Mouse (Mus musculus): ENCODE measurements at regions not wholly inside any gene's neighbourhood (a gene's known extent, or its start where the extent isn't known, plus 50 kb on each side); places are given as distances from the start of the nearest gene placed in this dataset.

GRCm38 (mm10) chr5:73872641-73873421 is 195.4 kb downstream of the Usp46 start:
- DNase-seq (ENCODE audit: low spot score in 2 of 2) = no peak

GRCm38 (mm10) chr5:73874770-73875169 is 193.5 kb downstream of the Usp46 start:
- no peak for DNase-seq (ENCODE audit: low spot score in 2 of 2)

GRCm38 (mm10) chr5:73875847-73876246 is 192.4 kb downstream of the Usp46 start:
- DNase-seq (ENCODE audit: low spot score in 2 of 2) = no peak

GRCm38 (mm10) chr5:73880936-73881335 is 187.3 kb downstream of the Usp46 start:
- peak in 1 of 2 experiments; percentile 10 for DNase-seq (ENCODE audit: low spot score in 2 of 2)

GRCm38 (mm10) chr5:73881941-73882340 is 186.3 kb downstream of the Usp46 start:
- peak; percentile 51 to 55 for DNase-seq (ENCODE audit: low spot score in 2 of 2)

GRCm38 (mm10) chr5:73884998-73885397 is 183.2 kb downstream of the Usp46 start:
- DNase-seq (ENCODE audit: low spot score in 2 of 2) = no peak

GRCm38 (mm10) chr5:73885691-73886090 is 182.5 kb downstream of the Usp46 start:
- DNase-seq (ENCODE audit: low spot score in 2 of 2) = no peak

GRCm38 (mm10) chr5:73887306-73887958 is 180.8 kb downstream of the Usp46 start:
- DNase-seq (ENCODE audit: low spot score in 2 of 2) = no peak

- DNase-seq (ENCODE audit: low spot score in 2 of 2) = no peak
Observed at GRCm38 (mm10) chr5:73888391-73888790, 179.8 kb downstream of the Usp46 start.

- no peak for DNase-seq (ENCODE audit: low spot score in 2 of 2)
Observed at GRCm38 (mm10) chr5:73889342-73889741, 178.9 kb downstream of the Usp46 start.

- DNase-seq (ENCODE audit: low spot score in 2 of 2) = no peak
Observed at GRCm38 (mm10) chr5:73890942-73891341, 177.3 kb downstream of the Usp46 start.

- no peak for DNase-seq (ENCODE audit: low spot score in 2 of 2)
Observed at GRCm38 (mm10) chr5:73891606-73892005, 176.6 kb downstream of the Usp46 start.

GRCm38 (mm10) chr5:73892440-73893225 is 175.6 kb downstream of the Usp46 start:
- DNase-seq (ENCODE audit: low spot score in 2 of 2) = no peak

- no peak for DNase-seq (ENCODE audit: low spot score in 2 of 2)
Observed at GRCm38 (mm10) chr5:73895186-73895585, 173.0 kb downstream of the Usp46 start.

- no peak for DNase-seq (ENCODE audit: low spot score in 2 of 2)
Observed at GRCm38 (mm10) chr5:73896785-73897184, 171.4 kb downstream of the Usp46 start.

GRCm38 (mm10) chr5:73901651-73902050 is 166.6 kb downstream of the Usp46 start:
- DNase-seq (ENCODE audit: low spot score in 2 of 2) = no peak

- DNase-seq (ENCODE audit: low spot score in 2 of 2) = no peak
Observed at GRCm38 (mm10) chr5:73902470-73903218, 165.6 kb downstream of the Usp46 start.

GRCm38 (mm10) chr5:73903219-73903570 is 165.0 kb downstream of the Usp46 start:
- no peak for DNase-seq (ENCODE audit: low spot score in 2 of 2)

GRCm38 (mm10) chr5:73904146-73904811 is 164.0 kb downstream of the Usp46 start:
- DNase-seq (ENCODE audit: low spot score in 2 of 2) = no peak

GRCm38 (mm10) chr5:73912149-73912548 is 156.1 kb downstream of the Usp46 start:
- DNase-seq (ENCODE audit: low spot score in 2 of 2) = no peak

GRCm38 (mm10) chr5:73913116-73913515 is 155.1 kb downstream of the Usp46 start:
- no peak for DNase-seq (ENCODE audit: low spot score in 2 of 2)
